Mouse (Mus musculus) bone marrow, adult 2 months (tissue): ENCODE data around the gene Mrpl52. TPM values are rescaled to one million over a fixed set of nuclear protein-coding genes. Genes with fewer than 3 reads are reported as not detected.

Source experiments
- H3K27ac ChIP-seq: fragments of 200-500 bp; 2 replicates; pipeline ENCODE4 v1.5.1; 2012; ENCODE audit warnings: low read depth, mild to moderate bottlenecking, control low read depth, inconsistent platforms, low read length; ENCODE audit not compliant: control insufficient read depth, poor library complexity, insufficient read depth
- H3K4me1 ChIP-seq: fragments of 200-500 bp; 2 replicates; pipeline ENCODE4 v1.6.1; 2011; ENCODE audit warnings: low read length; ENCODE audit not compliant: control insufficient read depth, insufficient read depth
- H3K4me3 ChIP-seq: fragments of 200-500 bp; replicated peaks from 2 replicates; pipeline ENCODE3; 2011; ENCODE audit warnings: mild to moderate bottlenecking, low read depth, low read length, control low read depth; ENCODE audit not compliant: control insufficient read depth
- CTCF ChIP-seq: fragments of 200-500 bp; IDR thresholded peaks from 2 replicates; pipeline ENCODE4 v1.5.1; 2011; ENCODE audit warnings: low read length, control low read depth; ENCODE audit not compliant: control insufficient read depth, insufficient read depth
- POLR2A ChIP-seq: fragments of 200-500 bp; IDR thresholded peaks from 2 replicates; pipeline ENCODE4 v1.6.1; 2011; ENCODE audit warnings: low read depth, mild to moderate bottlenecking, control low read depth, low read length, borderline replicate concordance; ENCODE audit not compliant: control insufficient read depth
- WGBS: fragments of 180-500 bp; shearing (Covaris S2); methylation state at CpG from one replicate; pipeline ENCODE4 v1.1.7; 2018; 5-methylcytosine and 5-hydroxymethylcytosine counted together
- polyA plus RNA-seq: library from polyadenylated mRNA; stranded (reverse); fragments of >200 nt; gene quantifications from 2 replicates; pipeline ENCODE4 v1.2.4, GENCODE M21; 2011; ENCODE audit warnings: low replicate concordance; ENCODE audit not compliant: missing spikeins, insufficient read depth, insufficient read length

The Mrpl52 gene
- polyA plus RNA-seq, 1 experiment = 169 TPM

GRCm38 (mm10) chr14:54463108-54463958 lies 36.6 kb downstream of the Mrpl52 start:
- peak overlapping the region; percentile 75 for H3K4me3 ChIP-seq
- H3K27ac ChIP-seq = peak overlapping the region; percentile 96
- TF ChIP-seq CTCF (no peak), POLR2A (no peak)
- 1% methylated on average over 12 of the region's 12 CpGs for WGBS
- H3K4me1 ChIP-seq = peaks cover 1% of the 10 kb centered on the region; the same call in 1 of the 2 replicates

DNA sequence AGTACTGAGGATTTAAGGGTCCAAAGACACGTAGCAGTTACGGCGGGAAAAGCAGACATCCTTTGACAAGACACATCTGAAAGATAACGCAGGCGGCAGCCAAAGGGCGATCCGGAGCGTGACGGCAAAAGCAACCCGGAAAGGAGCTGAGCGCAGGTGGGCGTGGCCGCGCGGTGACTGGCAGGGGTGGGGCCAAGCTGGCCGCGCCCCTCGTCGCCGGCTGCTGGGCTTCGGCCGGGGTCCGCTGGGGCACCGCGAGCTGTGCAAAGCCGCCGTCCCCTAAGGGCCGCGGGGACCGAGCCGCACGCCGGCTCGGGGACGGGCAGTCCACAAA lies 37.2 kb downstream of the Mrpl52 start, which contains the start of gene Lrp10:
Gene Lrp10, plus strand, starts transcription at position 179 of the 334 bp plus-strand sequence.
- under 1% methylated on average over 35 of the region's 35 CpGs for WGBS

GRCm38 (mm10) chr14:54464293-54465005 lies 37.7 kb downstream of the Mrpl52 start:
- Histone ChIP-seq H3K27ac (peak overlapping the region; percentile 96), H3K4me1 (peaks cover 1% of the 10 kb centered on the region; the same call in 1 of the 2 replicates), H3K4me3 (peak overlapping the region; percentile 75)
- under 1% methylated on average over 57 of the region's 57 CpGs for WGBS
- peak; percentile 54; the same call in 1 of the 2 replicates for TF ChIP-seq POLR2A
- peak; percentile 70 for TF ChIP-seq CTCF

More for the DNA sequence above, 37.2 kb downstream of the Mrpl52 start, which contains the start of gene Lrp10:
- Histone ChIP-seq H3K27ac (peak within 1 kb of the TSS; percentile 96), H3K4me1 (peaks cover 1% of the 10 kb centered on the region; the same call in 1 of the 2 replicates), H3K4me3 (peak within 1 kb of the TSS; percentile 75)
- TF ChIP-seq POLR2A (peak; percentile 64; the same call in 1 of the 2 replicates), CTCF (no peak)

DNA sequence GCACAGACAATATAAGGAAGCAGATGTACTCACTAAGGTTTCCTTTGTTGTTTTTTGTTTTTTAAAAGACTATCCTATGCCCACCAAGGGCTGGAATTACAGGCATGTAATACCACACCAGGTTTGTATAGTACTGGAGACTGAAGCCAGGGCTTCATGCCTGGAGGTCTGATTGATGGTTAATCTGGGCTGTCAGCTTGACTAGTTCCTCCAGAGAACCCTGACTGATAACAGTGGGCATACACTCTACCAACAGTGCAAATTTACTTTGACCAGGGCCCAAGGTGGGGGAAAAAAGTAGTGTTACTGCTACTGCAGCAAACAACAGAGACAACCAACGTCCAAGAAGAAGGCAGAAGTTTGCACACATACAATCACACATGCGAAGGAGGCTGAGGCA lies 44.8 kb downstream of the Mrpl52 start:
- Histone ChIP-seq H3K27ac (no peak overlapping the region), H3K4me1 (peaks cover 3% of the 10 kb centered on the region; the same call in 1 of the 2 replicates), H3K4me3 (no peak overlapping the region)
- WGBS = 87% methylated on average over 2 of the region's 2 CpGs
- TF ChIP-seq POLR2A = no peak
- no peak for TF ChIP-seq CTCF

- TF ChIP-seq POLR2A (no peak), CTCF (no peak)
- Histone ChIP-seq H3K27ac (no peak overlapping the region), H3K4me1 (peaks cover 3% of the 10 kb centered on the region; the same call in 1 of the 2 replicates), H3K4me3 (no peak overlapping the region)
- 72% methylated on average over 5 of the region's 5 CpGs for WGBS
Observed at GRCm38 (mm10) chr14:54472671-54473070, 46.0 kb downstream of the Mrpl52 start.

- peaks cover 3% of the 10 kb centered on the region; the same call in 1 of the 2 replicates for H3K4me1 ChIP-seq
- 71% methylated on average over 5 of the region's 5 CpGs for WGBS
- H3K27ac ChIP-seq = no peak overlapping the region
- no peak for TF ChIP-seq POLR2A
- TF ChIP-seq CTCF = no peak
- no peak overlapping the region for H3K4me3 ChIP-seq
Observed at GRCm38 (mm10) chr14:54474744-54475143, 48.0 kb downstream of the Mrpl52 start.

GRCm38 (mm10) chr14:54475941-54476844 lies 49.5 kb downstream of the Mrpl52 start, which contains the start of gene Rem2:
Gene Rem2, plus strand, starts transcription at chr14:54476100.
- Histone ChIP-seq H3K4me3 (no peak within 1 kb of the TSS), H3K4me1 (peaks cover 3% of the 10 kb centered on the region; the same call in 1 of the 2 replicates), H3K27ac (no peak within 1 kb of the TSS)
- TF ChIP-seq POLR2A (no peak), CTCF (no peak)
- WGBS = 15% methylated on average over 23 of the region's 23 CpGs
